Mouse (Mus musculus) embryo, embryonic 9.5 days (tissue): ENCODE measurements around the gene Gm12845.
"Not testable (repeated sequence)": the region's sequence is repeated elsewhere in the genome, so short reads cannot be mapped to it uniquely, and the experiment has no call there.

ENCODE experiments used
- DNase-seq: peaks from one replicate; pipeline ENCODE4 v3.0.0-alpha.2; 2017; ENCODE audit errors: extremely low spot score

Gene Gm12845

GRCm38 (mm10) chr4:117724112-117724511 lies at the start of gene Gm12845:
TSS of gene Gm12845 (plus strand) at chr4:117724412.
- DNase-seq, result no peak

- peak; percentile 73 for DNase-seq
Measured at GRCm38 (mm10) chr4:117676903-117677302, 47.3 kb upstream of the Gm12845 start.

GRCm38 (mm10) chr4:117680963-117681362 lies 43.2 kb upstream of the Gm12845 start:
- DNase-seq, result no peak

- peak; percentile 92 for DNase-seq
Measured at GRCm38 (mm10) chr4:117681931-117682461, 42.2 kb upstream of the Gm12845 start, which contains the start of gene Dmap1. TSS of gene Dmap1 (minus strand) at chr4:117682273.

- DNase-seq, result no peak
Measured at GRCm38 (mm10) chr4:117682463-117682862, 41.7 kb upstream of the Gm12845 start.

- DNase-seq, result no peak
Measured at GRCm38 (mm10) chr4:117683048-117683768, 41.0 kb upstream of the Gm12845 start.

- DNase-seq, result no peak
Measured at GRCm38 (mm10) chr4:117686354-117686753, 37.9 kb upstream of the Gm12845 start.

GRCm38 (mm10) chr4:117705361-117705760 lies 18.9 kb upstream of the Gm12845 start:
- DNase-seq, result peak; percentile 50

GRCm38 (mm10) chr4:117708780-117709550 lies 15.2 kb upstream of the Gm12845 start:
- DNase-seq, result no peak

GRCm38 (mm10) chr4:117712314-117712713 lies 11.9 kb upstream of the Gm12845 start:
- DNase-seq, result no peak

GRCm38 (mm10) chr4:117713303-117714098 lies 10.7 kb upstream of the Gm12845 start:
- DNase-seq, result no peak

- no peak for DNase-seq
Measured at GRCm38 (mm10) chr4:117731926-117732325, 7.7 kb downstream of the Gm12845 start.

- peak; percentile 48 for DNase-seq
Measured at GRCm38 (mm10) chr4:117737559-117737958, 13.3 kb downstream of the Gm12845 start.

- not testable (repeated sequence) for DNase-seq
Measured at GRCm38 (mm10) chr4:117752469-117752868, 28.3 kb downstream of the Gm12845 start.

GRCm38 (mm10) chr4:117760151-117760550 lies 35.9 kb downstream of the Gm12845 start:
- no peak for DNase-seq

- no peak for DNase-seq
Measured at GRCm38 (mm10) chr4:117765416-117765815, 41.2 kb downstream of the Gm12845 start, which contains the start of gene Klf17. TSS of gene Klf17 (minus strand) at chr4:117765648.

GRCm38 (mm10) chr4:117770935-117771334 lies 46.7 kb downstream of the Gm12845 start:
- DNase-seq, result peak; percentile 76

- no peak for DNase-seq
Measured at GRCm38 (mm10) chr4:117772960-117773359, 48.7 kb downstream of the Gm12845 start.
